Mouse (Mus musculus) bone marrow macrophage, adult 2 months (primary cell): ENCODE data around the gene Art3. TPM values are rescaled to one million over a fixed set of nuclear protein-coding genes. Genes with fewer than 3 reads are reported as not detected.
"Not testable (repeated sequence)": the region's sequence is repeated elsewhere in the genome, so short reads cannot be mapped to it uniquely, and the experiment has no call there.

Source experiments
- H3K27ac ChIP-seq: 2 replicates; pipeline ENCODE4 v1.5.1; 2012; ENCODE audit warnings: low read depth, low read length; ENCODE audit not compliant: insufficient read depth
- H3K4me1 ChIP-seq: 2 replicates; pipeline ENCODE4 v1.6.1; 2012; ENCODE audit warnings: low read length; ENCODE audit not compliant: control insufficient read depth, insufficient read depth
- H3K4me3 ChIP-seq: 2 replicates; pipeline ENCODE4 v1.5.1; 2012; ENCODE audit warnings: mild to moderate bottlenecking, low read length, moderate library complexity; ENCODE audit not compliant: insufficient read depth
- CTCF ChIP-seq: IDR thresholded peaks from 2 replicates; pipeline ENCODE4 v1.5.1; 2012; ENCODE audit warnings: low read depth, mild to moderate bottlenecking, low read length, moderate library complexity
- POLR2A ChIP-seq: IDR thresholded peaks from 2 replicates; pipeline ENCODE4 v1.6.1; 2012; ENCODE audit warnings: mild to moderate bottlenecking, low read depth, low read length, borderline replicate concordance
- polyA plus RNA-seq: library from polyadenylated mRNA; stranded (reverse); fragments of >200 nt; gene quantifications from 2 replicates; pipeline ENCODE4 v1.2.4, GENCODE M21; 2012; ENCODE audit not compliant: missing spikeins, insufficient read depth, insufficient read length

Gene Art3
- polyA plus RNA-seq, 1 experiment = not detected

DNA sequence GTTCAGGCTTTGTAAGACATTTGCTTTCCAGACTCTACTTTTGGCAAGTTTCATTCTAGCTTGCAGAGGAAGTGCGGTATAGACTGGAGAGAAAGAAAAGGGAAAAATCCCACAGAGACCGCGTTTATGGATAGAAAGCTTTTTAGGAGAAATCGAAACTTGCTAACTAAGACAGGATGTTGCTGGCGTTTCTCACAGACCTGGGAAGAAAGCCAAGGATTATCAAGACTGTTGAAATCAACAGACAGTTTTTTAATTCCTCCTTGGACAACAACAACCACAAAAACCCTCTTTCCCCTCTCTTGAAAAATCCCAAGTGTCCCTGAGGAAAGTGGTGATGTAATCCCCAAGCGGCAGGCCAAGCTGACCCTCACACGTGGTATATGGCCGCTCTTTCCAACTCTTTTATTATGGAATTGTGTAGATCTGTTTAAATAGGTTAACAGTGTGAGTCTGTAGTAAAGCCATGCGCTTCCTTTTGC, 773 bp downstream of the Art3 start:
- Histone ChIP-seq H3K27ac (peak overlapping the region; percentile 78), H3K4me3 (peak overlapping the region; percentile 51), H3K4me1 (peaks cover 14% of the 10 kb centered on the region)
- TF ChIP-seq POLR2A = no peak
- no peak for TF ChIP-seq CTCF

- Histone ChIP-seq H3K4me1 (peaks cover 8% of the 10 kb centered on the region), H3K27ac (no peak overlapping the region), H3K4me3 (no peak overlapping the region)
- TF ChIP-seq CTCF (no peak), POLR2A (no peak)
These were observed 5.1 kb downstream of the Art3 start for GRCm38 (mm10) chr5:92336743-92337142.

DNA sequence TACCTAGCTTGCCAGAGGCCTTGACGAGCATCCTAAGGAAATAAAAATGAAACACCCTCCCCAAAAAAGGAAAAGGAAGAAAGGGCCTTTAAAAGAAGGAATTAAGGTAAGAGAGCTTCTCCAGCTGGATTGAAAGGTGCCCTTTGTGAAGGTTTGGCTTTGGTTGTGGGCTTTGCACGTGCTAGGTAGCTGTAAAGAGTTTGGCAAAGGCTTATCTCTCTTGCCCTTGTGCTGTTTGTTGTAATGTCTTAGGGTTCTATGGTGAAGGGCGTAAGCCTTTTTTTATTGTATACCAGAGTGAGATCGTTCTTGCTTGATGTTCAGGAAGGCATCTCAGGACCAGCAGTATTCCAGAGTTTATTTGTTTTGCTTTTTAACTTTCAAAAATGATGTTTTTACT, 9.0 kb downstream of the Art3 start:
- Histone ChIP-seq H3K4me1 (no peaks in the 10 kb centered on the region), H3K4me3 (no peak overlapping the region), H3K27ac (no peak overlapping the region)
- TF ChIP-seq POLR2A = no peak
- no peak for TF ChIP-seq CTCF

DNA sequence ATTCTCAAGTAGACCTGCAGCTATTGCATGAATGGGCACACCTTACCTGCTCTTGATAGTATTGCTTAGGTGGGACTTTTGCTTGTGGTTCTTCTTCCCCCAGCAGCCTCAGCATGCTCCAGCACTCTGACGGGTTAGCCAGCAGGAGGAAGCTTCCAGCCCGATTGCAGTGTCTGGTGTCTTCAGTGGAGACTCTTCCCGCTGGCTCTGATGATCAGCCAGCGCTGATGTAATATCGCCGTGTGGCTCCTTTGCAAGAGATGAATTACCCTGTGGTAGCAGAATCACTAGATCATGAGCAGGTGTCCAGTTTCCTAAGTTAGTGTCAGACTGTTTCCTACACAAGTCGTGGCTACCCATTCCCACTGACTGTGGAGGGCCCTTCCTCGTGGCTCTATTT, 13.4 kb downstream of the Art3 start:
- no peak overlapping the region for H3K27ac ChIP-seq
- no peak overlapping the region for H3K4me3 ChIP-seq
- TF ChIP-seq CTCF (no peak), POLR2A (no peak)
- H3K4me1 ChIP-seq = peaks cover 15% of the 10 kb centered on the region

DNA sequence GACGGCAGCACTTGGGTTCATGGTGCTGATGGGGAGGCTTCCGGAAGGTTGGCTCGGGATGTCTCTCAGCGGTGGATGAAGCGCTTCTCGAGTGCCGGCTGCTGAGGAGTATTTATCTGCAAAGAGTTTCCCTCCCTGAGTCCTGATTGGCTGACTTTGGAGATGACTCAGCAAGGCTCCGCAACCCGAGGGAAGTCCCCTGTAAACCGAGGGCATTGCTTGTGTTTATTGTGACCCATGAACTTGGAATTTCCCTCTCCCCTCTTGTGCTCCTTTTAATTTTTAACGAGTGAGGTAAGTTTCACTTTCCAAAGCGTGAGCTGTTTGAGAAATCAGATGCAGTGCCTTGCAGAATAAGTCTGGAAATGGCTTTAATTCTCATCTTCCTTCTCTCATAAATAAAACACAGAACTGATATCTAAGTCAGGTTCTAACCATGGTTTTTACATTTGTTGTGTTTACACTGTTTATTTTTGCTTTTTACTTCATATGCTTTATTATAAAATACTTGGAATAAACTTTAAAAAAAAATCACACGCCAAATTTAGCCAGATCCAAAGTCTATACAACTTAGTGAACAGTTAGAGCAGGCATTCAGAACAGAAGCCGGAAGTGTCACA, 17.3 kb downstream of the Art3 start, which contains the start of gene Cxcl10:
Gene Cxcl10, minus strand, starts transcription at position 96 of the 620 bp plus-strand sequence.
- Histone ChIP-seq H3K27ac (no peak within 1 kb of the TSS), H3K4me3 (peak within 1 kb of the TSS; percentile 48), H3K4me1 (peaks cover 20% of the 10 kb centered on the region)
- no peak for TF ChIP-seq CTCF
- no peak for TF ChIP-seq POLR2A

- no peak for TF ChIP-seq CTCF
- no peak for TF ChIP-seq POLR2A
- H3K27ac ChIP-seq = no peak overlapping the region
These were observed 18.1 kb downstream of the Art3 start for GRCm38 (mm10) chr5:92349731-92350130.

DNA sequence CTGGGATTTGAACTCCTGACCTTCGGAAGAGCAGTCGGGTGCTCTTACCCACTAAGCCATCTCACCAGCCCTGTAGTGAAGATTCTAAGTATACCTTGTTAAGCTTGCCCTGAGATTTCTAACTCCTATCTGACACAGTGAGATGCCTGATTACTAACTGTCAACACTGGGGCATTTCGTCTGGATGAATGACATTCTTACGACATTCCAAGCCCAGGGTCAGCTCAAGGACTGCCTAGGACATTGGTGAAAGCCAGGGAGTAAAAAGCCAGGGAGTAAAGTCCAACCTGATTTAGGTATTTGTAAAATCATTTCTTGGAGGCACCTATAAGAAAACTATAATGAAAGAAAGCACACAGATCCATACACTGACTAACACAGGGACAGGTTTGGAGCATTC, 21.1 kb downstream of the Art3 start:
- not testable (repeated sequence) for H3K4me3 ChIP-seq, H3K27ac ChIP-seq
- peaks cover 23% of the 10 kb centered on the region for H3K4me1 ChIP-seq

More at GRCm38 (mm10) chr5:92349731-92350130, 18.1 kb downstream of the Art3 start:
- Histone ChIP-seq H3K4me3 (no peak overlapping the region), H3K4me1 (peaks cover 23% of the 10 kb centered on the region)

DNA sequence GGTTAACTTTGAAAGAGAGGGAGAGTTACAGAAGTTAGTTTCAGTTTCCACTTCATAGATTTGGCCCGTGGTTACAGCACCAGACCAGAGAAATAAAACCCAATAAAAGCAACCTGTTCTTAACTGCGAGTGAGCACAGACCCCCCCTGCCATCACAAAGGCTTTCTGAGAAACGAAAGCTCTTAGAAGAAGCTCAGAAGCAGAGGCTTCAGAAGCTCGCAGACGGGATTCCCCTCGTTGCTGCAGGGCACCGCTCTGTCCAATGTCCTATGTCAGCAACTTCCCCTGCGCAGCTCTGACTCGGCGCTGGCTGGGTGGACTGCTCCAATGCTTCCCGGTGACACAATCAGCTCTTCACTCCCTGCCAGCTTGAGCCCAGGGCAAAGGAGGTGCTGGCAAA, 21.9 kb downstream of the Art3 start:
- no peak for TF ChIP-seq POLR2A
- no peak for TF ChIP-seq CTCF
- Histone ChIP-seq H3K27ac (peak overlapping the region; percentile 72), H3K4me3 (peak overlapping the region; percentile 65), H3K4me1 (peaks cover 17% of the 10 kb centered on the region)

GRCm38 (mm10) chr5:92358033-92358432, 26.4 kb downstream of the Art3 start:
- Histone ChIP-seq H3K27ac (no peak overlapping the region), H3K4me1 (peaks cover 6% of the 10 kb centered on the region), H3K4me3 (no peak overlapping the region)
- TF ChIP-seq CTCF = no peak
- TF ChIP-seq POLR2A = no peak

- TF ChIP-seq CTCF (no peak), POLR2A (no peak)
- H3K4me3 ChIP-seq = no peak overlapping the region
- no peak overlapping the region for H3K27ac ChIP-seq
These were observed 27.3 kb downstream of the Art3 start for GRCm38 (mm10) chr5:92358767-92359455.

More at GRCm38 (mm10) chr5:92358767-92359455, 27.3 kb downstream of the Art3 start:
- peaks cover 3% of the 10 kb centered on the region for H3K4me1 ChIP-seq
